Mouse (Mus musculus): ENCODE data around the gene A930018P22Rik. TPM values are rescaled to one million over a fixed set of nuclear protein-coding genes. Genes with fewer than 3 reads are reported as not detected.
"Not testable (repeated sequence)": the region's sequence is repeated elsewhere in the genome, so short reads cannot be mapped to it uniquely, and the experiment has no call there.

A930018P22Rik gene
- polyA plus RNA-seq, 1 experiment from 2014 or later, result not detected

DNA sequence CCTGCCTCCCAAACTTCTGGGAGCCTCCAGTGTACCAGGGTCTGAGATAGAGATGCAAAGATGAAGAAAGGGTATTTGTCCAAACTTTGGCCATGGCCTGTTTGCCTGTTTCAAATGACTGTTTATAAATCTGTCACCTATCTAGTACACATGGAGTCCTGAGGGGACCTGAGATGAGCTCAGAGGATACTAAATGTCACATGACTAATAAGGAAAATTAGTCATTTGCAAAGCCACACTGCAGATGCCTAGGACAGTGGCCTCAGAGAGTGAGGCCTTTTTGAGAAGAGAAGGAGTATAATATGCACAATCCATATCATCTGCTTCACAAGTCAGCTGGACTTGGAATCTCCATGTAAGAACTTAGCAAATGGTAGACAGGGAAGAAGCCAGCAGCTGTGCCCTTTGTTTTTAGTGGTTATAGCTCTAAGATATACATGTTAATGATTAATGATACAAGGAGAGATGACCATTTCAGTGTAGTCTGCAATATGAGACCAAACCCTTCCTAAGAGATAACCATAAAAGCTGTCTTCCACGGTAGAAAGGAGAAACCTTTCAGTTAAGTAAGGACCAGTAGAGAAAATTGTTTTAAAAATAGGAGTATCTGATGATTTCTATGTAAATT lies 11.3 kb upstream of the A930018P22Rik start:
- not testable (repeated sequence) for H3K4me3 ChIP-seq (replicated peaks; ENCODE audit: low read length); H3K9me3 ChIP-seq (ENCODE audit: control insufficient read depth, low read length); H3K36me3 ChIP-seq (replicated peaks; ENCODE audit: control insufficient read depth, insufficient read depth); H3K27ac ChIP-seq; DNase-seq (ENCODE audit: low spot score); H3K27me3 ChIP-seq (ENCODE audit: control insufficient read depth, insufficient read depth, low read length); H3K9ac ChIP-seq; H3K4me2 ChIP-seq (replicated peaks); H3K4me1 ChIP-seq (replicated peaks; ENCODE audit: control insufficient read depth, insufficient read depth, low read length); ATAC-seq (ENCODE audit: low FRiP score)
- WGBS, result no CpG with 5 or more reads among the region's 1 CpGs

DNA sequence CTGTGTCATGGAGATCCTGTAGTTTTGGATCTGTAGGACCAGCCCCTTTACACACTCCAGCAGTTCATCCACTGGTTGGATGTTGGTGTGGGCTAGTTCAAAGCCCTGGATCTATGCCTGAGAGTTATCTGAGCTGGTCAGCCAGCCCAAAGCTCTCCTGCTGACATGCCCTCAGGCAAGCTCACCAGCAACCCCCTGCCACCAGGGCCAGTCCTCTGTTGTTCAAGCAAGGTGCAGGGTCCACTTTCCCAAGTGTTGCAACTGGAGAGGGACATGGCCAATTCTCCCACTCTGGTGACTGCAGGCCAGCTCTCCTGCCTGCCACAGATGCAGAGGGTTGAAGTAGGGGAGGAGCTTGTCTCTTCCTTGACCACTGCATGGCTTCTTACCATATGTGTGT lies 9.0 kb upstream of the A930018P22Rik start:
- H3K36me3 ChIP-seq (replicated peaks; ENCODE audit: control insufficient read depth, insufficient read depth); H3K9ac ChIP-seq; H3K27me3 ChIP-seq (ENCODE audit: control insufficient read depth, insufficient read depth, low read length); ATAC-seq (ENCODE audit: low FRiP score); DNase-seq (ENCODE audit: low spot score); H3K9me3 ChIP-seq (ENCODE audit: control insufficient read depth, low read length); H3K4me1 ChIP-seq (replicated peaks; ENCODE audit: control insufficient read depth, insufficient read depth, low read length); H3K27ac ChIP-seq; H3K4me2 ChIP-seq (replicated peaks); H3K4me3 ChIP-seq (replicated peaks; ENCODE audit: low read length): not testable (repeated sequence)

DNA sequence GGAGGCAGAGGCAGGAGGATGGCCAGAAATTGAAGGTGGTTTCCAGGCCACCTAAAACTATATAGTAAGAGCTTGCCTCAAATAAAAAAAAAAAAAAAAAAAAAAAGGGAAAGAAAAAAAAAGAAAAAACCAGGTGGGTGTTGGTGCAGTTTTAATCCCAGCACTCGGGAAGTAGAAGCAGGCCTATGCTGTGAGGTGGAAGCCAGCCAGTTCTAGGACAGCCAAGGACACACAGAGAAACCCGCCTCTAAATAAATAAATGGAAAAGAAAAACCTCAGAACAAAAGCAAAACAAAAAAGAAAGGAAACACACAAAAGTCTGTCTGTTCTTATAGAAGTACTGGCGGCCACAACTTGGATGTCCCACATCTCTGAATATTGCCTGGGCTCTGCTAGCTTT lies 7.7 kb upstream of the A930018P22Rik start:
- Histone ChIP-seq H3K9ac (no peak overlapping the region), H3K27me3 (ENCODE audit: control insufficient read depth, insufficient read depth, low read length) (no peaks in the 10 kb centered on the region), H3K36me3 (replicated peaks; ENCODE audit: control insufficient read depth, insufficient read depth) (no peaks in the 10 kb centered on the region), H3K4me2 (replicated peaks) (no peak overlapping the region), H3K4me3 (replicated peaks; ENCODE audit: low read length) (no peak overlapping the region), H3K27ac (no peak overlapping the region), H3K4me1 (replicated peaks; ENCODE audit: control insufficient read depth, insufficient read depth, low read length) (no peaks in the 10 kb centered on the region), H3K9me3 (ENCODE audit: control insufficient read depth, low read length) (no peaks in the 10 kb centered on the region)
- ATAC-seq (ENCODE audit: low FRiP score) (no peak), DNase-seq (ENCODE audit: low spot score) (no peak)
- WGBS, result 81% methylated on average over 3 of the region's 3 CpGs

DNA sequence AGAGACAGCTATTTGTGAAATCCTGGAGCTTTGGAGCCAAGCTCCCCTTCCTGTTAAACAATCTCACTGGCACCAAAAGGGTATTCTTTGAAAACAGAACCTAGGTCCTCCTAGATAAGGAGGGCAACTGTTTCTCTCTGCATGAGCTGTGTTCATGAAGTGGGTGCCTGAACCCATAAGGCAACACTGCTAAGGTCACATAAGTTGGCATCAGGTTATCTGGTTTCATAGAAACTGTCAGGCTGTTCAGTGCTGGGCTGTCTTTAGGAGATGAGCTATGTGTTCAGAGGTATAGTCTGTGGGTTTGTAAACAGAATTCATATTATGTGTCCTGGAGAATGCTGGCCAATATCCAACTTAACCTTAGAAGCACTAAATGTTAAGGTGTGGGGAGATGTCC lies 5.4 kb upstream of the A930018P22Rik start:
- H3K9me3 ChIP-seq (ENCODE audit: control insufficient read depth, low read length); H3K4me3 ChIP-seq (replicated peaks; ENCODE audit: low read length); DNase-seq (ENCODE audit: low spot score); H3K4me2 ChIP-seq (replicated peaks); H3K36me3 ChIP-seq (replicated peaks; ENCODE audit: control insufficient read depth, insufficient read depth); H3K9ac ChIP-seq; H3K4me1 ChIP-seq (replicated peaks; ENCODE audit: control insufficient read depth, insufficient read depth, low read length); H3K27ac ChIP-seq; ATAC-seq (ENCODE audit: low FRiP score); H3K27me3 ChIP-seq (ENCODE audit: control insufficient read depth, insufficient read depth, low read length): not testable (repeated sequence)

DNA sequence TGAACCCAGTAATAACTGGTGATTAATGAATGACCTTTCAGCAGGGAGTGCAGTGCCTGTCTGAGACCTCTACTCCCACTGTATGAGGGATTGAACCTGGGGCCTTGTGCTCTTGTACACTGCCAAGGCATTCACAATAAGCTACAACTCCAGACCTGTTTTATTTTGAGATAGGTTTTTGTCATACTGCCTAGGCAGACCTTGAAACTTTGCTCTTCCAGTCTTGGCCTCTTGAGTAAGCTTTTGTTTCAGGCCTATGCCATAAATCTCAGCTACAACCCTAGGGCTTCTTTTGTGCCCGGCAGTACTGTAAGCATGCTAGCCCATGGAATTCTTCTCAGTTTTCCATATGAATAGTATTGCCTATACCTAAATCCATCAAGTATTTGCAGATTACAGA lies 3.5 kb upstream of the A930018P22Rik start:
- no peak overlapping the region for H3K4me2 ChIP-seq (replicated peaks)
- H3K9ac ChIP-seq, result no peak overlapping the region
- H3K9me3 ChIP-seq (ENCODE audit: control insufficient read depth, low read length), result no peaks in the 10 kb centered on the region
- H3K4me1 ChIP-seq (replicated peaks; ENCODE audit: control insufficient read depth, insufficient read depth, low read length), result peaks cover 7% of the 10 kb centered on the region; the same call in 1 of the 2 replicates
- DNase-seq (ENCODE audit: low spot score) (no peak), ATAC-seq (ENCODE audit: low FRiP score) (no peak)
- 77% methylated on average over 1 of the region's 1 CpGs for WGBS
- H3K27me3 ChIP-seq (ENCODE audit: control insufficient read depth, insufficient read depth, low read length), result no peaks in the 10 kb centered on the region; the same call in 1 of the 2 replicates
- no peak overlapping the region for H3K27ac ChIP-seq
- H3K36me3 ChIP-seq (replicated peaks; ENCODE audit: control insufficient read depth, insufficient read depth), result no peaks in the 10 kb centered on the region
- H3K4me3 ChIP-seq (replicated peaks; ENCODE audit: low read length), result no peak overlapping the region

DNA sequence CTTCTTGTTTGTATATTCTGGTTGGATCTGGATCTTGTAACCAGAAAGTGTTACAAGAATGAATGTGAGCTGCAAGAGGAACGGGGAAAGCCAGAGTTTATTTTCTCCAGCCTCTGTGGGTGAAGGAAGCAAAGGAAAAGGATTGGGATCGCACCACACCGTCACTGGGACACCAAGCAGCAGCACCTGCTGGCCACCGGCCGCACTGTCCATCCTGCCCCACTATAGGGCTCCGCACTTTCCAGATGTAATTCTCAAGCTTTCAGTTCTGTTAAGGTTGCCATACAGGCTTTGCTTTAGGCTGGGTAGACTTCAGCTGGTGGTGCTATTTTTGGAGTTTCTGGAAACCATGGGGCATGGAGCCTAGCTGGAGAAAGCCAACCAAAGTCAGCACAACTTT lies 2.3 kb upstream of the A930018P22Rik start:
- Histone ChIP-seq H3K36me3 (replicated peaks; ENCODE audit: control insufficient read depth, insufficient read depth) (no peaks in the 10 kb centered on the region), H3K27ac (no peak overlapping the region), H3K9me3 (ENCODE audit: control insufficient read depth, low read length) (no peaks in the 10 kb centered on the region), H3K9ac (no peak overlapping the region), H3K4me3 (replicated peaks; ENCODE audit: low read length) (no peak overlapping the region), H3K27me3 (ENCODE audit: control insufficient read depth, insufficient read depth, low read length) (no peaks in the 10 kb centered on the region; the same call in 1 of the 2 replicates), H3K4me2 (replicated peaks) (no peak overlapping the region), H3K4me1 (replicated peaks; ENCODE audit: control insufficient read depth, insufficient read depth, low read length) (peaks cover 7% of the 10 kb centered on the region; the same call in 1 of the 2 replicates)
- WGBS, result 63% methylated on average over 6 of the region's 6 CpGs
- ATAC-seq (ENCODE audit: low FRiP score) (no peak), DNase-seq (ENCODE audit: low spot score) (no peak)

DNA sequence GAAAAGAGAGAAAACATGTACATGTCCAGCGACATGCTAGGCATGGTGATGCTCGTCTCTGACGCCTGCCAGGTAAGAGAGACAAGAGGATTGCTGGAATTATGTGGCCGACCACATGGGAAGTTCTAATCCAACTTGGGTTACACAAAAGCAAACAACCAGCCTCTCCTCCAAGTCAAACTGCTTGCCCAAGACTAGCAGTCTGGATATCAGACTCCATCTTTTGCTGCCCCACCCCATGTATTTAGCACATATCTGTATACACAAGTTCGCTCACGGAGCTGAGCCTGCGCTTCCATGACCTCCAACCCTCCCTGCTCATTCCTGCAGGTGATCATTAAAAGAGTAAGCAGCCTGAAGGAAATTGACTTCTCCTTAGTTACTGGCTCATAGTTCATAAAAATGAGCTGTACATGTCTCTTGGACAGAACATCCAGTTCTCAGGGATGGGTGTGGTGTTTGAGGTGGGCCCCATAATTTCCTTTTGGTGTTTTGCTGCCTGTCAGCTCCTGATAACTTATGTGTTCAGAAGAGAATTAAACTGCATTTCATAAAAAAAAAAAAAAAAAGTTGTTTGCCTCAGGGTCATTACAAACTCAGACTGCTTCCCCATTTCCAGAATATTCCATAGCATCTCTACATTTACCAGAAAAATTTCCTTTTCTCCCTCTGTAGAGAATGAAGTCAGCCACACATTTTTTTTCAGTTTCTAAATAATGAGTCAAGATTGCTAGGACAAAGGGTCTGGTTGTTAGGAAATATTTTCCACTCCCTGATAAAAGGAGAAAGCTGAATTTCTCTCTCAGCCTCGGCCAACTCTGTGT lies 676 bp upstream of the A930018P22Rik start:
- no peak overlapping the region for H3K27ac ChIP-seq
- WGBS, result 81% methylated on average over 8 of the region's 8 CpGs
- DNase-seq (ENCODE audit: low spot score), result no peak
- H3K4me2 ChIP-seq (replicated peaks), result peak overlapping the region; percentile 98
- ATAC-seq (ENCODE audit: low FRiP score), result no peak
- no peaks in the 10 kb centered on the region for H3K36me3 ChIP-seq (replicated peaks; ENCODE audit: control insufficient read depth, insufficient read depth)
- no peaks in the 10 kb centered on the region; the same call in 1 of the 2 replicates for H3K27me3 ChIP-seq (ENCODE audit: control insufficient read depth, insufficient read depth, low read length)
- 0 out of 2 replicates have a peak overlapping the region, but pooled peaks have one; percentile 75 for H3K9ac ChIP-seq
- no peaks in the 10 kb centered on the region for H3K9me3 ChIP-seq (ENCODE audit: control insufficient read depth, low read length)
- H3K4me1 ChIP-seq (replicated peaks; ENCODE audit: control insufficient read depth, insufficient read depth, low read length), result peaks cover 7% of the 10 kb centered on the region; the same call in 1 of the 2 replicates
- peak overlapping the region; percentile 78 for H3K4me3 ChIP-seq (replicated peaks; ENCODE audit: low read length)

DNA sequence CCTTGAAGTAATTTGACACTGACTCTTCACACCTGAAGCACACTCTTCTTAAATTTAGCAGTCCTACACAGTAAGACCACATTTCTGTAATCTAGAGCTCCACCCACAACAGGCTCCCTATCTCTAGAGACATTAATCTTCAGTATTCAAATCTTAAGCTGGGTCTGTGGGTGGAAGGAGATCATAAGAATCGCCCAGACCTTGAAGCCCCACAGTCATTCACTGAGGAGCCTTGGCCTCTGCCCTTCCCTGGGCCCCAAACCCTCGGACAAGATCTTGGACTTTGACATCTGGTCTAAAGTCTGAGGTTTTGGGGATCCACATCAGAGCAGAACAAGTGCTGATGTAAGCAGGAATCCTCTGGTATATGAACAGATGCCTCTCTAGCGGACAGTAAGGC lies 971 bp downstream of the A930018P22Rik start:
- no peak overlapping the region for H3K27ac ChIP-seq
- H3K4me3 ChIP-seq (replicated peaks; ENCODE audit: low read length), result peak overlapping the region; percentile 78; the same call in 1 of the 2 replicates
- H3K4me2 ChIP-seq (replicated peaks), result peak overlapping the region; percentile 98
- DNase-seq (ENCODE audit: low spot score) (no peak), ATAC-seq (ENCODE audit: low FRiP score) (no peak)
- H3K9me3 ChIP-seq (ENCODE audit: control insufficient read depth, low read length), result no peaks in the 10 kb centered on the region
- WGBS, result 42% methylated on average over 3 of the region's 3 CpGs
- H3K36me3 ChIP-seq (replicated peaks; ENCODE audit: control insufficient read depth, insufficient read depth), result no peaks in the 10 kb centered on the region
- H3K4me1 ChIP-seq (replicated peaks; ENCODE audit: control insufficient read depth, insufficient read depth, low read length), result peaks cover 7% of the 10 kb centered on the region; the same call in 1 of the 2 replicates
- no peaks in the 10 kb centered on the region; the same call in 1 of the 2 replicates for H3K27me3 ChIP-seq (ENCODE audit: control insufficient read depth, insufficient read depth, low read length)
- H3K9ac ChIP-seq, result peak overlapping the region; percentile 75; the same call in 1 of the 2 replicates

DNA sequence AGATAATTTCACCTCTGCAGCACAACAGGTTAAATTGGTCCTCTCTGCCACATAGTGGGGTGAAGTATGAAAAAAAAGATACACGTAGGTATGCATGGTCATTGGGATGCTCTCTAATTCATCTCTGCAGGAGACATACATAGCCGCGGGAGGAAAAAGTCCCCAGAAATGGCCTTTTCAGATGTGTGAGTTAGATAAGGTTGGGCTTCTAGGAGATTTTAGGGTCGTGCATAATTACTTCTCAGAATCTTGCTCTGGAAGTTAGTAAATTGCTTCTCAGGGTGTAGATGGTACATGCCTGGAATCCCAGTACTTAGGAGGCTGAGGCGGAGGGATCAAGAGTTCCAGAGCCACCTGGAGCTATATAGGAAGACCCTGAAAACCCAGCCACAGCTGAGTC lies 1.5 kb downstream of the A930018P22Rik start:
- DNase-seq (ENCODE audit: low spot score), result no peak
- Histone ChIP-seq H3K9ac (no peak overlapping the region), H3K27ac (no peak overlapping the region), H3K9me3 (ENCODE audit: control insufficient read depth, low read length) (no peaks in the 10 kb centered on the region), H3K36me3 (replicated peaks; ENCODE audit: control insufficient read depth, insufficient read depth) (no peaks in the 10 kb centered on the region), H3K27me3 (ENCODE audit: control insufficient read depth, insufficient read depth, low read length) (no peaks in the 10 kb centered on the region; the same call in 1 of the 2 replicates), H3K4me2 (replicated peaks) (no peak overlapping the region), H3K4me3 (replicated peaks; ENCODE audit: low read length) (no peak overlapping the region), H3K4me1 (replicated peaks; ENCODE audit: control insufficient read depth, insufficient read depth, low read length) (peaks cover 7% of the 10 kb centered on the region; the same call in 1 of the 2 replicates)
- 79% methylated on average over 5 of the region's 5 CpGs for WGBS
- no peak for ATAC-seq (ENCODE audit: low FRiP score)
